Mouse (Mus musculus) forebrain, embryonic 15.5 days (tissue): ENCODE measurements at regions not wholly inside any gene's neighbourhood (a gene's known extent, or its start where the extent isn't known, plus 50 kb on each side); places are given as distances from the start of the nearest gene placed in this dataset.

Experiments
- ATAC-seq: fragments of 200-750 bp; cut with Nextera tagmentation; replicated peaks from 2 replicates; pipeline ENCODE4 v1.8.0; 2017; ENCODE audit warnings: mild to moderate bottlenecking, moderate TSS enrichment, moderate library complexity
- H3K27ac ChIP-seq: fragments of 300-500 bp; sonication (generic); replicated peaks from 2 replicates; pipeline ENCODE4 v1.5.1; 2015; ENCODE audit warnings: mild to moderate bottlenecking, inconsistent platforms
- H3K27me3 ChIP-seq: fragments of 300-500 bp; sonication (generic); 2 replicates; pipeline ENCODE4 v1.6.1; 2015; ENCODE audit warnings: inconsistent platforms
- H3K36me3 ChIP-seq: fragments of 300-500 bp; sonication (generic); 2 replicates; pipeline ENCODE4 v1.6.1; 2015; ENCODE audit warnings: mild to moderate bottlenecking, inconsistent platforms
- H3K4me1 ChIP-seq: fragments of 300-500 bp; sonication (generic); 2 replicates; pipeline ENCODE4 v1.6.1; 2015; ENCODE audit warnings: inconsistent platforms
- H3K4me2 ChIP-seq: fragments of 300-500 bp; sonication (generic); replicated peaks from 2 replicates; pipeline ENCODE4 v1.6.1; 2015; ENCODE audit warnings: mild to moderate bottlenecking, inconsistent platforms
- H3K4me3 ChIP-seq: fragments of 300-500 bp; sonication (generic); 2 replicates; pipeline ENCODE4 v1.5.1; 2015; ENCODE audit warnings: mild to moderate bottlenecking, inconsistent platforms
- H3K9ac ChIP-seq: fragments of 300-500 bp; sonication (generic); replicated peaks from 2 replicates; pipeline ENCODE4 v1.6.1; 2015; ENCODE audit warnings: mild to moderate bottlenecking, inconsistent platforms
- H3K9me3 ChIP-seq: fragments of 300-500 bp; sonication (generic); 2 replicates; pipeline ENCODE4 v1.6.1; 2016; ENCODE audit warnings: inconsistent platforms
- WGBS: fragments of 180-500 bp; shearing (Covaris S2); methylation state at CpG from one replicate; pipeline ENCODE4 v1.1.7; 2015; ENCODE audit warnings: mixed read lengths; 5-methylcytosine and 5-hydroxymethylcytosine counted together

- Histone ChIP-seq H3K9ac (no peak overlapping the region), H3K36me3 (no peaks in the 10 kb centered on the region), H3K27me3 (no peaks in the 10 kb centered on the region), H3K4me2 (no peak overlapping the region), H3K9me3 (no peaks in the 10 kb centered on the region), H3K4me1 (peaks cover 20% of the 10 kb centered on the region), H3K4me3 (no peak overlapping the region), H3K27ac (no peak overlapping the region)
- peak; percentile 35; the same call in 1 of the 2 replicates for ATAC-seq
- 49% methylated on average over 9 of the region's 9 CpGs for WGBS
Observed at GRCm38 (mm10) chr7:36420741-36421140, 277.2 kb upstream of the Tshz3 start.

- H3K4me1 ChIP-seq: no peaks in the 10 kb centered on the region
- H3K4me2 ChIP-seq: no peak overlapping the region
- 72% methylated on average over 6 of the region's 6 CpGs for WGBS
- H3K4me3 ChIP-seq: no peak overlapping the region
- H3K36me3 ChIP-seq: no peaks in the 10 kb centered on the region
- no peaks in the 10 kb centered on the region for H3K27me3 ChIP-seq
- ATAC-seq: no peak
- H3K9me3 ChIP-seq: no peaks in the 10 kb centered on the region
- no peak overlapping the region for H3K9ac ChIP-seq
- H3K27ac ChIP-seq: no peak overlapping the region
Observed at GRCm38 (mm10) chr7:36449181-36449915, 248.6 kb upstream of the Tshz3 start.

DNA sequence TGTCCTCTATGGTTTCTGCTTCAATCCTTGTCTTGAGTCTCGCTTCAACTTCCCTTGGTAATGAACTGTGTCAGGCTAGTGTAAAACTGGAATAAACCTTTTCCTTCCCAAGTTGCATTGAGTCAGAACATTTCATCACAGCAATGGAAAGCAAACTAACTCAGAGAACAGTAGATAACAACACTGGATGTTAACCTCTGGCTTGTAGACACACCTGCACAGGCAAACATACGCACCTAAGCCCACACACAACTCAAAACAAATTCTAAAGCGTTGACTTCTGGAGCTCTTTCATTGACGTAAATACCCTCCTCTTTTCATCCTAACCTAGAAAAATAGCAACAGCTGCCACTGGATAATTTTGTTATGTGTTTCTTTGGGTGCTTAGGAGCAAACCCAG, 244.1 kb upstream of the Tshz3 start:
- ATAC-seq: no peak
- Histone ChIP-seq H3K36me3 (no peaks in the 10 kb centered on the region), H3K4me3 (no peak overlapping the region), H3K9me3 (no peaks in the 10 kb centered on the region), H3K27me3 (no peaks in the 10 kb centered on the region), H3K4me1 (no peaks in the 10 kb centered on the region), H3K4me2 (no peak overlapping the region), H3K27ac (no peak overlapping the region), H3K9ac (no peak overlapping the region)
- WGBS: 94% methylated on average over 4 of the region's 4 CpGs

DNA sequence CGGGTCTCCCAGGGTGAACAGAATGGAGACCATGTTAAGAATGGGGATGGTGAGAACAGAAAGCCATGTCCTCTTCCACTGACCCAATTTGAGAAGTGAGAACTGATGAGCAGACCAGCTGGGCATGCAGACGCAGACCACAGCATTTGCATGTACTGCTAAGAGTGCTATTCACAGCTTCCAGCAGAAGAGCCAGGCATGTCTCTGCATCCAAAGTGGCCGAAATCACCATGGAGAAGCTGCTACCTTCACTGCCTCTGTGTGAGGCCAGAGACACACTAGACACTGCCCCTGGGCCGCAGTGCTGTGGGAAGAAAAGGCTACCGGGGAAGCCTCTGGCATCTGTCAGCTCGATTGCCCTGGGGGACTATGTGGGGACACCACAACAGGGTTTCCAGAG, 241.8 kb upstream of the Tshz3 start:
- Histone ChIP-seq H3K27me3 (no peaks in the 10 kb centered on the region), H3K27ac (no peak overlapping the region), H3K4me3 (no peak overlapping the region), H3K9me3 (no peaks in the 10 kb centered on the region), H3K9ac (no peak overlapping the region), H3K4me2 (no peak overlapping the region), H3K4me1 (no peaks in the 10 kb centered on the region), H3K36me3 (no peaks in the 10 kb centered on the region)
- 84% methylated on average over 6 of the region's 6 CpGs for WGBS
- no peak for ATAC-seq

GRCm38 (mm10) chr7:36462422-36462833, 235.5 kb upstream of the Tshz3 start:
- Histone ChIP-seq H3K4me3 (no peak overlapping the region), H3K27me3 (no peaks in the 10 kb centered on the region), H3K9me3 (no peaks in the 10 kb centered on the region), H3K27ac (no peak overlapping the region), H3K4me2 (no peak overlapping the region), H3K9ac (no peak overlapping the region), H3K36me3 (no peaks in the 10 kb centered on the region), H3K4me1 (no peaks in the 10 kb centered on the region)
- ATAC-seq: no peak
- WGBS: 83% methylated on average over 5 of the region's 5 CpGs

GRCm38 (mm10) chr7:36469386-36469785, 228.5 kb upstream of the Tshz3 start:
- no peaks in the 10 kb centered on the region for H3K9me3 ChIP-seq
- H3K36me3 ChIP-seq: no peaks in the 10 kb centered on the region
- H3K4me2 ChIP-seq: no peak overlapping the region
- H3K4me1 ChIP-seq: no peaks in the 10 kb centered on the region
- ATAC-seq: no peak
- H3K9ac ChIP-seq: no peak overlapping the region
- no peaks in the 10 kb centered on the region for H3K27me3 ChIP-seq
- no peak overlapping the region for H3K27ac ChIP-seq
- no peak overlapping the region for H3K4me3 ChIP-seq

DNA sequence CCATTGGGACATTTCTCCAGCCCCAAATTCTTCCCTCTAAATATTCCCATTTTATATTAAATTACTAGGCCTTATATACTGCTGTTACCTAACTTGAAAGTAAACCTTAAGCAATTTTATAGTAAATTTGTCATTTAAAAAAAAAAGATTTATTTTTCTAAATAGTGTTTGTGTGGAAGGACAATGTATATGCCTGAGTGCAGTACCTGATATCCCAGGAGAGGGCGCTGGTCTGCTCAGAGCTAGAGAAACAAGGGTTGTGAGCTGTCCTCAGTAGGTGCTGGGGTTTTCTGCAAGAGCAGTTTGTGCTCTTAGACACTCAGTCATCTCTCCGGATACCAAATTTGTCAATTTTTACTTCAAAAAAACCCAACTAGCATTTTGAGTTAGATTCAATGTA, 224.4 kb upstream of the Tshz3 start:
- Histone ChIP-seq H3K9ac (no peak overlapping the region), H3K4me2 (no peak overlapping the region), H3K36me3 (no peaks in the 10 kb centered on the region), H3K4me1 (peaks cover 28% of the 10 kb centered on the region), H3K27ac (no peak overlapping the region), H3K9me3 (no peaks in the 10 kb centered on the region), H3K27me3 (no peaks in the 10 kb centered on the region), H3K4me3 (no peak overlapping the region)
- WGBS: 81% methylated on average over 2 of the region's 2 CpGs
- no peak for ATAC-seq

- 26% methylated on average over 4 of the region's 4 CpGs for WGBS
- H3K27ac ChIP-seq: peak overlapping the region; percentile 74
- peak; percentile 54 for ATAC-seq
Observed at GRCm38 (mm10) chr7:36476434-36476833, 221.5 kb upstream of the Tshz3 start.

GRCm38 (mm10) chr7:36476851-36477644, 220.9 kb upstream of the Tshz3 start:
- Histone ChIP-seq H3K4me2 (peak overlapping the region; percentile 57), H3K4me3 (peak overlapping the region; percentile 37), H3K27ac (peak overlapping the region; percentile 74), H3K9me3 (no peaks in the 10 kb centered on the region), H3K27me3 (peaks cover 5% of the 10 kb centered on the region), H3K36me3 (no peaks in the 10 kb centered on the region), H3K4me1 (peaks cover 28% of the 10 kb centered on the region), H3K9ac (peak overlapping the region; percentile 19; the same call in 1 of the 2 replicates)
- 13% methylated on average over 22 of the region's 22 CpGs for WGBS
- peak; percentile 76 for ATAC-seq

More at GRCm38 (mm10) chr7:36476434-36476833, 221.5 kb upstream of the Tshz3 start:
- Histone ChIP-seq H3K4me2 (peak overlapping the region; percentile 57), H3K27me3 (no peaks in the 10 kb centered on the region; the same call in 1 of the 2 replicates), H3K9me3 (no peaks in the 10 kb centered on the region), H3K36me3 (no peaks in the 10 kb centered on the region), H3K4me1 (peaks cover 28% of the 10 kb centered on the region), H3K4me3 (peak overlapping the region; percentile 37), H3K9ac (peak overlapping the region; percentile 19; the same call in 1 of the 2 replicates)

DNA sequence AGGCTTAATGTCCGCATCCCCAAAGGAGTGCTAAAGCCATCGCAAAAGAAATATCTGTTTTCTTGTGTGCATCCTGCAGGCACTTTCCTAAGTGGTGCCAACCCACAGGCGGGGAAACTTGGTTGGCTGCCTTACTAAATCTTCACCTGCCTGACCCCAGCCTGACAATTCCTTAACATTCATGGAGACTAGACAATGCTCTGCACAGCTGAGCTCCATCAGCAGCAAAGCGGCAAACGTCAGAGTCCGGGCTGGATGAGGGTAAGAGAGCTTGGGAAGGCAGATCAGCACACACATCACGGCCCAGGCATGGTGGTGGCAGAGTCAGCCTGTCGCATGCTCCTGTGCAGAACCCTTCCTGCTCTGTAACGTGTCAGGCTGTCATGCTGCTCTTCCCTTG, 209.8 kb upstream of the Tshz3 start:
- Histone ChIP-seq H3K27ac (no peak overlapping the region), H3K36me3 (no peaks in the 10 kb centered on the region), H3K9ac (no peak overlapping the region), H3K4me2 (no peak overlapping the region), H3K4me1 (no peaks in the 10 kb centered on the region), H3K9me3 (no peaks in the 10 kb centered on the region), H3K27me3 (no peaks in the 10 kb centered on the region), H3K4me3 (no peak overlapping the region)
- 87% methylated on average over 9 of the region's 9 CpGs for WGBS
- no peak for ATAC-seq

- no peak for ATAC-seq
- H3K27me3 ChIP-seq: no peaks in the 10 kb centered on the region
- H3K9me3 ChIP-seq: no peaks in the 10 kb centered on the region
- no peak overlapping the region for H3K4me3 ChIP-seq
- no peaks in the 10 kb centered on the region for H3K4me1 ChIP-seq
- no peak overlapping the region for H3K9ac ChIP-seq
- H3K36me3 ChIP-seq: no peaks in the 10 kb centered on the region
- 72% methylated on average over 10 of the region's 10 CpGs for WGBS
- H3K4me2 ChIP-seq: no peak overlapping the region
- H3K27ac ChIP-seq: no peak overlapping the region
Observed at GRCm38 (mm10) chr7:36491173-36491581, 206.7 kb upstream of the Tshz3 start.

- no peak overlapping the region for H3K9ac ChIP-seq
- peaks cover 23% of the 10 kb centered on the region for H3K4me1 ChIP-seq
- H3K27me3 ChIP-seq: no peaks in the 10 kb centered on the region
- ATAC-seq: peak; percentile 90
- H3K4me3 ChIP-seq: no peak overlapping the region
- peak overlapping the region; percentile 85 for H3K27ac ChIP-seq
- no peaks in the 10 kb centered on the region for H3K9me3 ChIP-seq
- no peaks in the 10 kb centered on the region for H3K36me3 ChIP-seq
- 14% methylated on average over 15 of the region's 15 CpGs for WGBS
- H3K4me2 ChIP-seq: peak overlapping the region; percentile 3; the same call in 1 of the 2 replicates
Observed at GRCm38 (mm10) chr7:36504010-36504875, 193.7 kb upstream of the Tshz3 start.
